8 mouse cellular contexts compared by ENCODE assay signal in genomic region chr8:120517666-120518410, GRCm38 (mm10).
A peak's percentile ranks its signal among the peaks of the same experiment; 100 is the strongest.
DNase-seq lines count a peak whose midpoint lies in the region; ATAC-seq and TF ChIP-seq lines count a peak whose summit lies in the region.

No protein-coding gene starts in this region.

- no peak for ATAC-seq in heart, embryonic 12.5 days (ENCODE audit: insufficient number of reproducible peaks, low FRiP score)

- H3K4me2 ChIP-seq in heart, embryonic 12.5 days = no peak overlapping the region

- peaks cover 6% of the 10 kb centered on the region for H3K4me1 ChIP-seq in heart, adult 2 months (ENCODE audit: control insufficient read depth, insufficient read depth, low read length)
- H3K4me1 ChIP-seq in heart, embryonic 12.5 days (replicated peaks) = peaks cover 92% of the 10 kb centered on the region
- peaks cover 93% of the 10 kb centered on the region for H3K4me1 ChIP-seq in limb, embryonic 10.5 days

- H3K27me3 ChIP-seq in heart, adult 2 months (ENCODE audit: control insufficient read depth, insufficient read depth, low read length) = no peaks in the 10 kb centered on the region
- H3K27me3 ChIP-seq in heart, embryonic 12.5 days (replicated peaks) = no peaks in the 10 kb centered on the region
- peaks cover 42% of the 10 kb centered on the region for H3K27me3 ChIP-seq in limb, embryonic 10.5 days (ENCODE audit: low read depth, poor library complexity, severe bottlenecking)

- TF ChIP-seq EP300 in heart, adult 2 months (IDR thresholded peaks at IDR 0.05; ENCODE audit: insufficient read depth, low read depth, low read length) = no peak

- peaks cover 4% of the 10 kb centered on the region for H3K79me2 ChIP-seq in heart, adult 2 months (replicated peaks; ENCODE audit: control insufficient read depth, insufficient read depth, low read length)

- no peak for TF ChIP-seq CTCF in heart, adult 2 months (IDR thresholded peaks at IDR 0.05)

- no peak overlapping the region for H3K4me3 ChIP-seq in heart, adult 2 months
- H3K4me3 ChIP-seq in heart, embryonic 12.5 days = no peak overlapping the region
- H3K4me3 ChIP-seq in limb, embryonic 10.5 days = peak overlapping the region; percentile 11; the same call in 1 of the 2 replicates

- intact Hi-C loops in heart, adult 2 months (cut with DNase I) = no loop called here

- 60% methylated on average over 11 of the region's 11 CpGs for WGBS in heart, adult 2 months
- WGBS in heart, embryonic 12.5 days = 53% methylated on average over 11 of the region's 11 CpGs
- 16% methylated on average over 11 of the region's 11 CpGs for WGBS in limb, embryonic 10.5 days

- H3K36me3 ChIP-seq in heart, adult 2 months (ENCODE audit: control insufficient read depth, insufficient read depth, low read length) = no peaks in the 10 kb centered on the region
- H3K36me3 ChIP-seq in heart, embryonic 12.5 days = no peaks in the 10 kb centered on the region
- H3K36me3 ChIP-seq in limb, embryonic 10.5 days = no peaks in the 10 kb centered on the region

- H3K9ac ChIP-seq in heart, adult 2 months (ENCODE audit: low read depth, low read length) = no peak overlapping the region
- H3K9ac ChIP-seq in heart, embryonic 12.5 days = 0 out of 2 replicates have a peak overlapping the region, but pooled peaks have one; percentile 3

- TF ChIP-seq POLR2A in heart, adult 2 months (IDR thresholded peaks at IDR 0.05; ENCODE audit: insufficient read depth, low read depth, low read length) = no peak

- no peaks in the 10 kb centered on the region for H3K9me3 ChIP-seq in heart, embryonic 12.5 days (replicated peaks)
- no peaks in the 10 kb centered on the region for H3K9me3 ChIP-seq in limb, embryonic 10.5 days (replicated peaks)

- H3K27ac ChIP-seq in heart, adult 2 months = peak overlapping the region; percentile 13; the same call in 1 of the 2 replicates
- peak overlapping the region; percentile 14; the same call in 1 of the 2 replicates for H3K27ac ChIP-seq in heart, embryonic 12.5 days (ENCODE audit: poor library complexity, severe bottlenecking)
- peak overlapping the region; percentile 63 for H3K27ac ChIP-seq in limb, embryonic 10.5 days

- DNase-seq in heart, adult 2 months = no peak
- DNase-seq in heart, adult 8-10 months (ENCODE audit: low spot score) = no peak
- peak; percentile 11 for DNase-seq in ES-CJ7 (ENCODE audit: low read depth, low spot score)
- DNase-seq in limb, embryonic 10.5 days (ENCODE audit: low spot score) = no peak
- DNase-seq in layer of hippocampus, adult 18-20 months (ENCODE audit: low spot score in 2 of 2) = no peak
- DNase-seq in cerebellum, adult 9-11 months = no peak
- DNase-seq in frontal cortex, adult 2 months (ENCODE audit: extremely low spot score in 1 of 2, low spot score in 1 of 2) = no peak

Comparison
In these comparisons a context has a peak if more than half of its experiments do, and no peak if none do; other contexts are left out.
1. H3K27ac ChIP-seq: peak in every context shown above with its lines; median percentile 63 in limb, embryonic 10.5 days; 14 in heart, embryonic 12.5 days; 13 in heart, adult 2 months.